Mouse (Mus musculus): ENCODE measurements around the gene March4. TPM values are rescaled to one million over a fixed set of nuclear protein-coding genes. Genes with fewer than 3 reads are reported as not detected.

The March4 gene
- polyA plus RNA-seq, 1 experiment = 1.4 TPM

DNA sequence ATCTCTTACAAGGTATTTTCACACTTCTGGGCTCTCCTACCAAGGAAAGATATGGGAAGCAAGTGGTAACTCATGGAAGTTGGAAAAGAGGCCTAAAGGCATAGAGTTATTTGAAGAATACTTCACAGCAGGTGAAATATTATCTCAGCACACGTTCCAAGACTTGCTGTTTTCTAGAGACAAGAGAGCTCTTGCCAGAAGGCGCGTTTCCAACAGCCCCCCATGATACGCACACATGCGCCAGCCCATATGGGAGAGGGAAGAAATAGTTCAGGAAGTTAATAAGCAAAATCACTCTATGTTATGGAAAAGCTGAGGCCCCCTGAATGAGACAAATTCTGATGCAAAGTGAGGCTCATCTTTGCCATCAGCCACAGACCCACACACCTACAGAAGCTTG lies 3.8 kb downstream of the March4 start:
- no peak for TF ChIP-seq CTCF (IDR thresholded peaks at IDR 0.05; ENCODE audit: insufficient read depth, low read length)
- no peak for TF ChIP-seq POLR2A (IDR thresholded peaks at IDR 0.05; ENCODE audit: borderline replicate concordance, extremely low read depth, low read depth, low read length)
- DNase-seq = no peak
- Histone ChIP-seq H3K4me1 (ENCODE audit: control insufficient read depth, insufficient read depth, low read length) (no peaks in the 10 kb centered on the region), H3K4me3 (replicated peaks; ENCODE audit: extremely low read depth, low read depth, low read length) (no peak overlapping the region)
- WGBS = 74% methylated on average over 5 of the region's 5 CpGs

DNA sequence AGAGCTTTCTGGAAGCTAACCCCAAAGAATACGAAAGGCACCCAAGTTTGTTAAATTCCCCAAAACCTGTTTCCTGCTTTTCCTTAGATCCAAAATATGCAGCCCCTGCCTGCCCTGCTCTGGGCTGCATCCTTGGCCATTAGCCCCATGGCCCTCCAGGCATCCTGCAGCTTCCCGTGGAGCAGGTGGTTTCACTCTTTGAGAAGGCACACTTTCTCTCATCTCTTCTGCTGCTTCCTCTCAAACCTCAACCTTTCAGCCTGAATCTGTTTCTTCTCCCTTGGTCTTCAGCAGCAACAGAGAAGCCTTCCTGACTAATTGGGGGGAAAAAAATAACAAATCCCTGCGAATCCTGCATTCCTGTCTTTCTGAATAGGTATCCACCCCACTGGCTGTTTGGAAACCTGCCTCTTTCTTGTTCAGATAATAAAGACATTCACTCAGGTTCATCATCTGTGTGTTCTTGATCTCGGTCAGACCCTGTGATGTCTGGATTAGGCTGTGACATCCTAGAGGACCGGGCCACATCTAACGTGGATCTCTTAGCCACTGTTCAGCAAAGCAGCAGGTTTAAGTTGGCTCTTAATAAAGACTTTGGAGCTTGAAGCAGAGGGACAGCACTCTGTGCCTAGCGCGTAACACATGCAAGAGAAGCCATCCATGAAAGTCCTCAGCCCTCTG lies 6.1 kb downstream of the March4 start:
- TF ChIP-seq POLR2A (IDR thresholded peaks at IDR 0.05; ENCODE audit: borderline replicate concordance, extremely low read depth, low read depth, low read length) (no peak), CTCF (IDR thresholded peaks at IDR 0.05; ENCODE audit: insufficient read depth, low read length) (no peak)
- 74% methylated on average over 8 of the region's 8 CpGs for WGBS
- DNase-seq = no peak
- no peak overlapping the region for H3K4me3 ChIP-seq (replicated peaks; ENCODE audit: extremely low read depth, low read depth, low read length)
- H3K4me1 ChIP-seq (ENCODE audit: control insufficient read depth, insufficient read depth, low read length) = no peaks in the 10 kb centered on the region

DNA sequence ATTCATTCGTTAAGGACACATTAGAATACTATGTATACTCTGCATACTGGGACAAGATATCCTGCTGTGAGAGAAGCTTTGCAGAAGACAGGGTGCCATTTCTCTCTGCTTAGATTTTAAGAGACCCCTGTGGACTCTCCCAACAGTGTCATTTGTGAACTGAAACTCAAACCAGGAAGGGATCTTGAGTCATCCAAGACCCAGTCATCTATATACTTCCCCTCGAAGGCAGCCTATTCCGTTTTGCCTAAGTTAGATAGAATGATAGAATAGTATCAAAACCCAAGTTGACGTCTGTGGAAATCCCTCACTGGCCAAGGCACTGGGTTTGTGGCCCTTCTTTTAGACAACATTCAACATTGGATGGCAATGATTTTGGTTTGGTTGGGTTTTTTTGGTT lies 7.5 kb downstream of the March4 start:
- Histone ChIP-seq H3K4me1 (ENCODE audit: control insufficient read depth, insufficient read depth, low read length) (no peaks in the 10 kb centered on the region), H3K4me3 (replicated peaks; ENCODE audit: extremely low read depth, low read depth, low read length) (no peak overlapping the region)
- DNase-seq = no peak
- 79% methylated on average over 4 of the region's 4 CpGs for WGBS
- TF ChIP-seq POLR2A (IDR thresholded peaks at IDR 0.05; ENCODE audit: borderline replicate concordance, extremely low read depth, low read depth, low read length) (no peak), CTCF (IDR thresholded peaks at IDR 0.05; ENCODE audit: insufficient read depth, low read length) (no peak)

DNA sequence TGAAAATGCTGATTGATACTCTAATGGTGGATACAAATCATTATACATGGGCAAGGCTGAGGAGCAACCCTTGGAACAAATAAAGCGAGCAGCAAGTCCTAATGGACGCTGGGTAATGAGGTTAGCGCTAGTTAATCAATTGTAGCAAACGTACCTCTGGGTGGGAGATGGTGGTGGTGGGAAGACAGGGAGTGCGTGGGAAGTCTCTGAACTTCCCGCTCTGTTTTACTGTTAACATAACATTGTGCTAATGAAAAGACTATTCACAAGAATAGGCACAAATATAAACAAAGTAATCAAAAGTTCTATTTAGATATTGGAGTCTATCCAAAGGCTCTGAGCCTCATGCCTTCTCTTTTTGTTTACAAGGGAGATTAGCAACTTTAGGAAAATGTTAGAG lies 13.1 kb downstream of the March4 start:
- no peak overlapping the region for H3K4me3 ChIP-seq (replicated peaks; ENCODE audit: extremely low read depth, low read depth, low read length)
- no peaks in the 10 kb centered on the region for H3K4me1 ChIP-seq (ENCODE audit: control insufficient read depth, insufficient read depth, low read length)
- no peak for DNase-seq
- TF ChIP-seq CTCF (IDR thresholded peaks at IDR 0.05; ENCODE audit: insufficient read depth, low read length) (no peak), POLR2A (IDR thresholded peaks at IDR 0.05; ENCODE audit: borderline replicate concordance, extremely low read depth, low read depth, low read length) (no peak)
- WGBS = 34% methylated on average over 6 of the region's 6 CpGs

DNA sequence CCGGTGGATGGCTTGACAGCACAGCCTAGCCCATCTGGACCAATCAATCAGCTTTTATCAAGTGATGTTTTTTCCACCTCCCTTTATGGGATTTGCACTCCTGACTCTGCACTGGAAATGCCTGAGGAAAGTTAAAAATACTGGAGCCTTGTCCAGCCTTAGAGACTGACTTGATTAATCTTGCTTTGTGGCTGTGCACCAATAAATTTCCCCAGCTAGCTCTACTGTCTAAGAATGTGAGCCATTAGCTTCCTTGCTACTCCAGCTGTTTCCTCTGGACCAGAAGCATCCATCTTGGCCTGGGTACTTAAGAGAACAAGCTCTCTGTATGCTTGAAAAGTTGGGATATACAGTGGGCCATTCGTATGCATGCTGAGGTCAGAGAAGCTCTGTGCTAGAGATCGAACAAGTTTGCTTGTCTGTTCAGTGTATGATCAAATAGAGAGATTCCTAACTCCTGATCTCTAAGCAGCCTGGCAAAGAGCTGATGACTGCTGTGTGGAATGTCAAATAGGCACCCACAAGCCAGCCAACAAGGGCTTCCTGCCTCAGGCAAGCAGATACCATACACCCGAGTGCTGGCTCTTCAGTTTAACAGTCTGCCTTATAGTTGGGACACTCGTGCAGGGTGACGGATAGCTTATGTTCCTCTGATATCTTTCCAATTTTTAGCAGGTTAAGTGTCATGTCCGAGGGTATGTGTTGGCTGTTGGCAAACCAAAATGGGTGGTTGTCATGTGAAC lies 25.8 kb downstream of the March4 start:
- DNase-seq = no peak
- Histone ChIP-seq H3K4me3 (replicated peaks; ENCODE audit: extremely low read depth, low read depth, low read length) (no peak overlapping the region), H3K4me1 (ENCODE audit: control insufficient read depth, insufficient read depth, low read length) (no peaks in the 10 kb centered on the region)
- no peak for TF ChIP-seq CTCF (IDR thresholded peaks at IDR 0.05; ENCODE audit: insufficient read depth, low read length)
- no peak for TF ChIP-seq POLR2A (IDR thresholded peaks at IDR 0.05; ENCODE audit: borderline replicate concordance, extremely low read depth, low read depth, low read length)
- 64% methylated on average over 7 of the region's 7 CpGs for WGBS

DNA sequence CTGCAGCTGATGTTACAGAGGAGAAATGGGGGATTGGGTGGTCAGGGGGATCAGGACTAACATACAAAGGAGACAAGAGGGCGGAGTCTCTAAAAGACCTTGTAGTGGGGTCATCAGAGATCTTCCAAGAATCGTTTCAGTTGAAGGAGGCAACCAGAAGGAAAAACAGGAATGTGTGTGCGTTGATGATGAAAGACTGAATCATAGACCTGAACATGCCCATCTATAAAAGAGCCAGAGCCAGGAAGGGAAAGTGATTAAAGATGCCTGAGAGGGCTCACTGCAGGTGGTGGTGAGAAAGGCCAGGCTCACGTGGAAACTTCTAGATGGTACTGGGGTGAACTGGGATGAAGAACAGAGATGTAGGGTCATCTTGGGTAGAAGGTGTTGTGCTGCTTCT lies 27.2 kb downstream of the March4 start:
- no peaks in the 10 kb centered on the region for H3K4me1 ChIP-seq (ENCODE audit: control insufficient read depth, insufficient read depth, low read length)
- no peak for DNase-seq
- WGBS = 76% methylated on average over 4 of the region's 4 CpGs

DNA sequence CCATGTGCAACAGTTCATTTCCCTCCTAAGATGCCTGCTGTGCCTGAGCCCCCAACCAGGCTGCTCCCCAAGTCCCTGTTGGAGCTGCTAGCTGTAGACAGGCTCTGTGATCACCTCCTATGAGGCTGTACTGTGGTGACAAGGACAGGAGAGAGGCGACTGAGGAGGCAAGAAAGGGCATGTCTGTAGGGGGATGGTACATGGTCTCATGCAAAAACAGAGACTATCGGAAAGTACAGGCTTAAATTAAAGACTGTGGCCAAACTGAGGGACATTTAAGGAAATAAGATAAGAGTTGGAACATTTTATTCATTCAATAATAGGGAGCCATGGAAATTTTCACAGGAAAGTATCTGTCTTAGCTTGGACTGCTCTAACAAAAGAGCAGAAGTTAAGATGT lies 29.1 kb downstream of the March4 start:
- DNase-seq = no peak
- no peaks in the 10 kb centered on the region for H3K4me1 ChIP-seq (ENCODE audit: control insufficient read depth, insufficient read depth, low read length)

More for the DNA sequence above, 27.2 kb downstream of the March4 start:
- H3K4me3 ChIP-seq (replicated peaks; ENCODE audit: extremely low read depth, low read depth, low read length) = no peak overlapping the region
- TF ChIP-seq POLR2A (IDR thresholded peaks at IDR 0.05; ENCODE audit: borderline replicate concordance, extremely low read depth, low read depth, low read length) (no peak), CTCF (IDR thresholded peaks at IDR 0.05; ENCODE audit: insufficient read depth, low read length) (no peak)

DNA sequence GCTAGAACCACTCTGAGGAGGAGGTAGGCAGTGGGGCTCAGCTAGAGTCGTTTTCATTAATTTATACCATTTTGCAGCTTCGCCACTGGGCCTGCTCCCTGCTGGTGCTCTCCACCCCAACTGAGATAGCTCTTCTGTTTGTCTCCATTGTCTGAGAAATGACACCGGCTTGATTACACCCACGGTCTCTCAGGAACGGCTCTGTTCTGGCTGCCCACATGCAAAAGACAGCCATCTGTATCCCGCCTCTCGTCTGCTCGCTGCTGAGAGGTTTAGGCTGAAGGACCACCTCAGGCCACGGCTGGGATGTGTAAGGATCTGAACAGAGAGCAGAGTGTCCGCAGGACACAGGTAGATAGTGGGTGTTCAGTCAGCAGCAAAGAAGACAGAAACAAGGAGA lies 30.5 kb downstream of the March4 start:
- no peaks in the 10 kb centered on the region for H3K4me1 ChIP-seq (ENCODE audit: control insufficient read depth, insufficient read depth, low read length)
- H3K4me3 ChIP-seq (replicated peaks; ENCODE audit: extremely low read depth, low read depth, low read length) = no peak overlapping the region
- WGBS = 61% methylated on average over 10 of the region's 10 CpGs
- no peak for DNase-seq
- TF ChIP-seq CTCF (IDR thresholded peaks at IDR 0.05; ENCODE audit: insufficient read depth, low read length) (no peak), POLR2A (IDR thresholded peaks at IDR 0.05; ENCODE audit: borderline replicate concordance, extremely low read depth, low read depth, low read length) (no peak)

More for the DNA sequence above, 29.1 kb downstream of the March4 start:
- 70% methylated on average over 2 of the region's 2 CpGs for WGBS
- H3K4me3 ChIP-seq (replicated peaks; ENCODE audit: extremely low read depth, low read depth, low read length) = no peak overlapping the region
- no peak for TF ChIP-seq CTCF (IDR thresholded peaks at IDR 0.05; ENCODE audit: insufficient read depth, low read length)
- no peak for TF ChIP-seq POLR2A (IDR thresholded peaks at IDR 0.05; ENCODE audit: borderline replicate concordance, extremely low read depth, low read depth, low read length)

DNA sequence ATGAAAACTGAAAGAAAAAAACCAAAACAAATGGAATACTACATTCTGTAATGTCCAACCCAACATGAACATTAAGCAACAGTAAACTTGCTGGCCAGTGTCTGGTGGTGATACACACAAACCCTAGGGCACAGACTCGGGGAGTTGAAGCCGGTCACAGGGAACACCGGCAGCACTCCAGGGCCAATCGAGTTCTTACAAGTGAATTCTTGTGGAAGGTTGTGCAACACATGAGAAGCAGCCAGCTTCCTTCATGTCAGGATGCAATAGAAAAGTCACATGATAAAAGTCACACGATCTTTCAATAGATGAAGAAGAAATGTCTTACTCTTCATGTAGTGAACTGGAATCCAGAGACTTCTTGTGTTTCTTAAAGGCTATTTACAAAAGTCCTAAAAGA lies 39.1 kb downstream of the March4 start:
- H3K4me1 ChIP-seq (ENCODE audit: control insufficient read depth, insufficient read depth, low read length) = no peaks in the 10 kb centered on the region
- no peak for TF ChIP-seq POLR2A (IDR thresholded peaks at IDR 0.05; ENCODE audit: borderline replicate concordance, extremely low read depth, low read depth, low read length)
- no peak for TF ChIP-seq CTCF (IDR thresholded peaks at IDR 0.05; ENCODE audit: insufficient read depth, low read length)
- no peak overlapping the region for H3K4me3 ChIP-seq (replicated peaks; ENCODE audit: extremely low read depth, low read depth, low read length)
- WGBS = 62% methylated on average over 5 of the region's 5 CpGs
- peak; percentile 23 for DNase-seq

DNA sequence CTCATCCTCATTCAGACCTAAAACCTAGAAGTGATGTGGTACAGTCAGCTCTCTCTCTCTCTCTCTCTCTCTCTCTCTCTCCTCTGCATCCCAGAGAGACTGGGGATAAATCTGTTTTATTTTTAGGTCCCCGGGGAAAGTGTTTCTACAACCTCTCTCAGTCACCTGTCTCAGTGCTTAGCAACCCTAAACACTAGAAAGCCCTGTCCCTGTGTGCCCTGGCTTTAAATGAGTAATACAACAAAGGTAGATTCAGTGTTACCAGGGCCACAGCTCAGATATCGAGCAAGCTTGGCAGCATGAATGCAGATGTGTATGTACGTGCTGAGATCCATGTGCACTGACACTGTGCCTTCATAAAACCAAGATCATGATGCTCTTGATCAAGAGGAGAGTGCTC lies 43.3 kb downstream of the March4 start:
- TF ChIP-seq POLR2A (IDR thresholded peaks at IDR 0.05; ENCODE audit: borderline replicate concordance, extremely low read depth, low read depth, low read length) (no peak), CTCF (IDR thresholded peaks at IDR 0.05; ENCODE audit: insufficient read depth, low read length) (no peak)
- no peak for DNase-seq
- Histone ChIP-seq H3K4me3 (replicated peaks; ENCODE audit: extremely low read depth, low read depth, low read length) (no peak overlapping the region), H3K4me1 (ENCODE audit: control insufficient read depth, insufficient read depth, low read length) (no peaks in the 10 kb centered on the region)
- 80% methylated on average over 3 of the region's 3 CpGs for WGBS
